Mouse (Mus musculus) thymus, adult 2 months (tissue): Measurements from ENCODE around the gene Usp2.

ENCODE experiments used
- CTCF ChIP-seq: fragments of 200-500 bp; IDR thresholded peaks from 2 replicates; pipeline ENCODE4 v1.5.1; 2012; ENCODE audit warnings: mild to moderate bottlenecking, control low read depth, low read length, moderate library complexity, borderline replicate concordance; ENCODE audit not compliant: control insufficient read depth, poor library complexity, insufficient read depth; ENCODE audit errors: extremely low read depth
- POLR2A ChIP-seq: fragments of 200-500 bp; IDR thresholded peaks from 2 replicates; pipeline ENCODE4 v1.6.1; 2012; ENCODE audit warnings: mild to moderate bottlenecking, low read length, control low read depth, moderate library complexity; ENCODE audit not compliant: control insufficient read depth, poor library complexity, insufficient read depth; ENCODE audit errors: extremely low read depth

DNA sequence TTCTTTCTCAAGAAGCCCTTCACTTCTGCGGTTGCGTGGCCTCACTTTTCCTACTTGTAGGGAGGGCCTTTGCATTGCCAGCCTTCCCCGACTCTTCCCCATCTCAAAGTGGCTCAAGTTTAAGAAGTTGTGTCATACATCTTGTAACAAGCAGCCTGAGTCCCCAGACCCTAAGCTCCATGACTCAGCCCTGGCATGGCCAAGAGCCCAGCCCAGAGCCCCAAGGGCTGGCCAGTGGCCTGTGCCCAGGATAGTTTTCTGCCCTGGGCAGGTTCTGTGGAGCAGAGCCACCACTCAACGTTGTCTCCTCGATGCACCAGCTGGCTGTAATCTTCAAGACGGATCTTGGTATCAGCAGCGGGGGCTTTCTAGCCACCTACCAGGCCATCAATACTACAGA lies 38.1 kb downstream of the Usp2 start:
- no peak for TF ChIP-seq CTCF
- no peak for TF ChIP-seq POLR2A
